Mouse (Mus musculus) heart, adult 8-10 months (tissue): ENCODE results near the gene Phyh. TPM values are rescaled to one million over a fixed set of nuclear protein-coding genes. Genes with fewer than 3 reads are reported as not detected.

Experiments
- total RNA-seq, 4 experiments: library from RNA; stranded (reverse); gene quantifications; 2 replicates each; pipeline ENCODE4 v1.2.4; 2022

Phyh gene
- total RNA-seq, 4 experiments from 2014 or later: 845 to 879 (median 862) TPM

Other genes starting within 250 kb of the Phyh start
- gene Bend7, start 201.2 kb upstream of the Phyh start, total RNA-seq: 1 to 10 TPM; 4.7 to 5.7 (median 5.3) TPM
- gene Sephs1, start 37.5 kb upstream of the Phyh start, total RNA-seq: 10 to 100 TPM; 10.1 to 15.0 (median 12.0) TPM
- gene Ucma, start 57.1 kb downstream of the Phyh start, total RNA-seq: not detected
- under 1 TPM; 0.22 to 0.72 (median 0.39) TPM for gene Mcm10, start 93.8 kb downstream of the Phyh start, total RNA-seq
- gene Optn, start 145.0 kb downstream of the Phyh start, total RNA-seq: 100 to 1,000 TPM in 1 of 4 experiments, 10 to 100 TPM in 3; 81.2 to 101 (median 95.0) TPM
- gene Ccdc3, start 218.8 kb downstream of the Phyh start, total RNA-seq: 1 to 10 TPM; 2.2 to 3.2 (median 3.1) TPM